Mouse (Mus musculus) T-helper 17 cell (primary cell): Measurements from ENCODE around the gene Clhc1.

Experiments used
- in situ Hi-C, 2 experiments: fragments of 300-600 bp; cut with MboI, MseI; formaldehyde crosslinking; loops; 1 replicate in 1 of 2; 2 replicates in 1 of 2; pipeline ENCODE4 v1.15.1; 2025; ENCODE audit warnings: high pct_unique_total_duplicates in 2 of 2

Clhc1 gene

GRCm38 (mm10) chr11:29549425-29549778 lies 1.7 kb downstream of the Clhc1 start:
- in situ Hi-C loops, result loop anchor here (5.0 to 25.0 kb wide), 4 partner anchors 143 to 638 kb away; partner anchors contain the start of genes Rtn4 (in 2 of the 2) and Pnpt1 (in 1 of the 2)

DNA sequence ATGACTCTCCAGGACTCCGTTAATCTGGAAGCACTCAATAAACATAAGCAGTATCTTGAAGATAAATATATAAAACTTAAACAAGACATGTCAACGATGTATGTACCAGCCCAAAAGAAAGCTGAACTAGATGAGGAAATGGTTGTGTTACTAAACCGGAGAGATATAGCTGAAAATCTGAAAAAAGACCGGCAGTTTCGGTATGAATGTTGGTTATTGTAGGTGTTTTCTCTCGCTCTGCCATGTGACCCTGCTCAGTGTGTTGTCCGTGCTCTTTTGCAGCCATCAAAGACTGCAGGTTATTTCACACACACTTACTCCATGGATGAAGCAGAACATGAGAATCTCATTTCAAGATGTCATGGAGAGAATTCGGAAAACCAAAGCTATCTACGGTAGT lies 12.7 kb downstream of the Clhc1 start:
- in situ Hi-C loops, result no loop called here

- in situ Hi-C loops, result no loop called here
Observed at GRCm38 (mm10) chr11:29560990-29561389, 13.2 kb downstream of the Clhc1 start.

GRCm38 (mm10) chr11:29563406-29563805 lies 15.7 kb downstream of the Clhc1 start:
- in situ Hi-C loops, result no loop called here

DNA sequence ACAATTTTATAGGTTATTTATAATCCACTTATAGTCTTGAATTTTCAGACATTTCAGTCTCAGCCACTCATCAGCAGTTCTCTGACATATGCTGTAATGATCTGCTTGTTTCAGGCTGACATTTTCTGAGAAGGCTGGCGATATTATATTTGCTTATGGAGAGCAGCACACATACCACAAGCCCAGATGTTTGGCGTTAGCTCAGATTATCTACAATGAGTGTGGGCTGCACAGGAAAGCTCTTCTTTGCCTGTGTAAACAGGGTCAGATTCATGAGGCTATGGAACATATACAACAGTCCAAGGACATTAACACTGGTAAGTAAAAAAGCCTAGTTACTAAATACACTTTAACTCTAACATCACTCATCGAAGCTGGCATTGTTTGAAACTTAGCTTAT lies 23.8 kb downstream of the Clhc1 start:
- in situ Hi-C loops, result no loop called here

- in situ Hi-C loops, result no loop called here
Observed at GRCm38 (mm10) chr11:29572656-29573055, 24.9 kb downstream of the Clhc1 start.

DNA sequence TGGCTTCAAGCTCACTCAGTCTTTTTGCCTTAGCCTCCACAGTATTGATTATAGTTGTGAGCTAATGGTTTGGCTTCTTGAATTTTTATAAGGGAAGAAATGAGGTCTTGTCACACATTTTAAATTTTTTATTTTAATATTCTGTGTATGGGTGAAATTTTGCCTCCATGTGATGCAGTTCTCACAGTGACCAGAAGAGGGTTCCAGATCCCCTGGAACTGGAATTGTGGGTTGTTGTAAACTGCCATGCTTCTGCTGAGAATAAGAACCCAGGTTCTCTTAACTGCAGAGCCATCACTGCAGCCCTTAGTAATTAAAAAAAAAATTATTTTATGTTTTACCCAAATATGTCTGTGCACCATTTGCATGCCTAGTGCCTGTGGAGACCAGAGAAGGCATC lies 31.9 kb downstream of the Clhc1 start:
- in situ Hi-C loops, result loop anchor here in 1 of 2 experiments (5.0 kb wide), 1 partner anchor 308 kb away; no protein-coding TSS in a partner anchor

- in situ Hi-C loops, result no loop called here
Observed at GRCm38 (mm10) chr11:29595217-29595616, 47.5 kb downstream of the Clhc1 start.

- in situ Hi-C loops, result no loop called here
Observed at GRCm38 (mm10) chr11:29597159-29597558, 49.4 kb downstream of the Clhc1 start.

DNA sequence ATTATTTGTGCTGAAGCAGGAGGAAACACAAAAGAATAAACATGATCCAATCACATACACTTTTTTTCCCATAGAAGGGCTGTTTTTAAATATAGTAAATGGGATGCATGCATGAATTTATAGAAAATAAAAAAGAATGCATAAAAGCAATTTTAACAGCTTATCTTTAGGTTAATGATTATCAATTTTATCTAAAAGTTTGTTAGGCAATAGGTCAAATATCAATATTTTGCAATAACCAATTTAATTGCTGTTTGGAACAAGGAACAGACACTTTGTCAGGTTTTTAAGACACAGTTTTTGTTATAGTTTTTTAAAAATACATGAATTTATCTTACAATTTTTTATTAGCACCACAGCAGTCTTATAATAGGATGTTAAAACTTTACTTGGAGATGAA lies 51.2 kb downstream of the Clhc1 start:
- in situ Hi-C loops, result no loop called here

DNA sequence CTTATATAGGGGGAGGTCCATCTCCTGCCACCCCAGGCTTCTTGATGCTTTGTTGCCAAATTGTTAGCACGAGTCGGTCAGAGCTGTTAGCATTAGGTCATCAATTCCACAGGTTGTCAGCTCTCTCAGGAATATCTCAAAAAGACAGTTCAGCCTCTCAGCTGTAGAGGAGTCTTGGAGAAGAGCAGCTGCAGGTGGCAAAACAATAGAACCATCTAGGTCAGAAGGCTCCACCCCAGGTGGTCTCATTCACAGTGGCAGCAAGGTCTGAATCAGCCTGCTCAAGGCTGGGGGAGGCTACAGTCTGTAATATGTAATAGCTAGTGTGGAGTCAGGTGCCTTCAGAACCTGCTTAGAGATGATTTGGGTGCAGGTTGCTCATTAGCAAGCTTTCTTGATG lies 55.8 kb downstream of the Clhc1 start:
- in situ Hi-C loops, result no loop called here

DNA sequence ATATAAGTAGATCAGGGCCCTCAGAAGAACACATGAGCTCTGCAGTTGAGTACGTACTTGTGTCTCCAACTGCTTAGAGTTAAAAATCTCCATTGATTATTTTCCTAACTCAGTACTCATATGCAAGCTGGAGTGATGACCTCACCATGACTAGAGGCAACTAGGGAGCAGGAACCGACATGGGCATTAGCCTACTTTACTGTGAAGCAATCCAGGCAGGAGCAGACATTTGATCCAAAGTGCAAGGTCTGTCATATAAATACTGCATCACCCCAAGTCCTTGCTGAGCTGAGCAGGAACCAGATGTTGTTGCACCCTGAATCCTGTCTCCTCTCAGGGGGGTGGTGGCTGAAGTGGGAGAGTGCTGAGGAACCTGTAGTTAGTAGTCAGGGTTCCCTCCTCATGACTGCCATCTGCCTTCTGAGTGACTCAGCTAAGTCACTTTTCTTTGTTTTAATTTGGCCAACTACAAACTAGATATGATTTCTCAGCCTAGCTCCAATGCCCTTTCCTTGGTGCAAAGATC lies 59.8 kb downstream of the Clhc1 start:
- in situ Hi-C loops, result no loop called here

- in situ Hi-C loops, result no loop called here
Observed at GRCm38 (mm10) chr11:29609756-29610468, 62.2 kb downstream of the Clhc1 start.

DNA sequence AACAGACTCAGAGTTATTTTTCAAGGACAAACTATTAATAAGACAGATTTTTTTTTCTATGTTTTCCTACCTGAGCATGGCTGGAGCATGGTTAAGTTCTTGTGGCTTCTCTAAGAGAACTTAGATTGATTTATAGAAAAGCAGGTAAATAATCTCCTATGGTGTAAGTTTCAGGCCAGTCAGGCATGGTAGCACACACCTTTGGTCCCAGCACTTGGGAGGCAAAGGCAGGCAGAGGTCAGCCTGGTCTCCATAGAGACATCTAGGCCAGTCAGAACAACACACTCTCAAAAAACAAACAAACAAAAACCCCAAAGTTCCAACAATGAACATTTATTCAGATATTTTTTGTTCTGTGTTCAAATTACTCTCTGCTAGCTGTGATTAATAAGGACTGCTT lies 64.3 kb downstream of the Clhc1 start:
- in situ Hi-C loops, result no loop called here

DNA sequence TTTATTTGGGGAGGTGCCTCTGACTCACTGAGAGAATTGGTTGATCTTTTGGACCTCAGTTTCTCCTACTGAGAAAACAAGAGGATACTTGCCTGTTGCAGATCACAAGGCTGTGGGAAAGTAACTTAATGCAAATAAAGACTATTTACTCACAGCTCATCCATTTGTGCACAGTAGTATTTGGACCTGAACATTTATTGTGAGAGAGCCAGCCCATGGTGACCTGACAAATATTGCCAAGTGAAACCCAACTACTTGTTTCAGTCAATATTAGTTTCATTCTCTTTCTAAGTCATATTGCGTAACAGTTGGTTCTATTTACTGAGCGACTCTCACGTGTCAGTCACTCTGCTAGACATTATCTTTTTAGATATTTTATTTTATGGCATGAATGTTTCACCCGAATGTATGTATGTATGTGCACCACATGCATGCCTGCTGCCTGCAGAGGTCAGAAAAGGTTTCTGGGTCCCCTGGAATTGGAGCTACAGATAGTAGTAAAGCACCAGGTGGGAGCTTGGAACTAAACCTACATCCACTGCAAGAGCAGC lies 65.5 kb downstream of the Clhc1 start:
- in situ Hi-C loops, result no loop called here

DNA sequence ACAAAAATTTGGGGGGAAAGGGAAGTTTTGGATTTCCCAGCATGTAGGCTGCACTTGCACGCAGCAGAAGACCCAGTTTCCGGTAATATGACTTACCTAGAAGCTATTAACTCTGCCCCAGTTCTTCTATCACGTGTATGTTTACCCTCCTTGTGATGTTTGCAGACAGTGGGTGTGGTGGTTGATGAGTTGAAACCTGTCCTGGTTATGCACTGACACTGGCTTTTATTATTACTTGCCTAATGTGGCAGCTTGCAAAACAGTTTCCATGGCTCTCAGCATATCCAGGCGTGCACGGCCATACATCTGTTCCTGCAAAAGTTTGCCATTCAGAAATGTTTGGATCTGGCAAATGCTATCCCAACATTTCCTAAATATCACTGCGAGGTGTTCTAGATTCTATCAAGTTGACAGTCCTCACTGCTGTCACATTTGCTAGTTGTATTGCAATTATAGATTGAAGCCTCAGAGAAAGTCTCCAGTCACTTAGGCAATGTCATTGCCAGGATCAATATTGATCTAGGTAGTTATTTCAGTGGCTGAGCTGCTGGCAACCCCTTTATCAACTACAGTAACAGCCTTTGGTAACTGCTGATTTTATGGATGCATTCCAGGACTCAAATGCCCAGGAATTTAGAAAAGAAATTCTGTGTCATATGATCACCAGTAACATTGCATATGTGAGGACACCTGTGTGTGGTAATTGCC lies 66.6 kb downstream of the Clhc1 start:
- in situ Hi-C loops, result no loop called here

DNA sequence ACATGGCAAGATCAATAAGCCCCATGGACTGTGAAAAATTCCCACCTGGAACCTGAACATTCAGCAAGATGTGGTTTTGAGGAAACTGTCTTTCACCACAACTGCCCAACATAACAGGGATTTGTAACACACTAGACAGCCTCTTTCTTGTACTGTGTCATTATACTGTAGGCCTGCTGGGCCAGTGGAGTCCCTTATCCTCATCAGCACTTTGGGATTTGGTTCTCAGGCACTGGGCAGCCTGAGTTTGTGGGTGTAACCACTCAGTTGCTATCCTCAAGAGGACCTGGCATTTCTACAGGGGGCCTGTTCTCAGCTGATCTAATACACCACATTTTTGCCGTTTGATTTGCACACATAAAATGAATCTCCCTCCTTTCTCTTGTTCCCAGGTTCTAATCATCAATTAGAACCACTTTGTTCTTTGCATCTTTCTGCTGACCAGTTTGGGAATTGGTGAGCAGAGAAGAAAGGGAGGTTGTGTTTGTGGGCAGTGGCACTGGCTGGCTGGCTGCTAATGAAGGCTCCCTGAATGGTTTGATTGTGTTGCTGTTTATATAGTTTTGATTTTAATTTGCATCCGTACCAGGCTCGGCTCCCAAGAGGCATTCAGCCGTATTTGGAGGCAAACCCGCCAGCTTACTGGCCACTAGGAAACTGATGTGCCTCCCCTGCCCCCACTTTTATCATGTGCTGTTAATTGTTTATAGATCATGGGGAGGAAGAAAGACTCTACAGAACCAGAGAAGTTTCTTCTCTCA lies 74.5 kb downstream of the Clhc1 start:
- in situ Hi-C loops, result loop anchor here in 1 of 2 experiments (10.0 kb wide), 2 partner anchors 1117 to 1843 kb away; no protein-coding TSS in a partner anchor

- in situ Hi-C loops, result loop anchor here in 1 of 2 experiments (10.0 kb wide), 2 partner anchors 1119 to 1841 kb away; no protein-coding TSS in a partner anchor
Observed at GRCm38 (mm10) chr11:29623327-29623726, 75.6 kb downstream of the Clhc1 start.

GRCm38 (mm10) chr11:29626541-29626940 lies 78.8 kb downstream of the Clhc1 start:
- in situ Hi-C loops, result loop anchor here in 1 of 2 experiments (10.0 kb wide), 2 partner anchors 1122 to 1838 kb away; no protein-coding TSS in a partner anchor

DNA sequence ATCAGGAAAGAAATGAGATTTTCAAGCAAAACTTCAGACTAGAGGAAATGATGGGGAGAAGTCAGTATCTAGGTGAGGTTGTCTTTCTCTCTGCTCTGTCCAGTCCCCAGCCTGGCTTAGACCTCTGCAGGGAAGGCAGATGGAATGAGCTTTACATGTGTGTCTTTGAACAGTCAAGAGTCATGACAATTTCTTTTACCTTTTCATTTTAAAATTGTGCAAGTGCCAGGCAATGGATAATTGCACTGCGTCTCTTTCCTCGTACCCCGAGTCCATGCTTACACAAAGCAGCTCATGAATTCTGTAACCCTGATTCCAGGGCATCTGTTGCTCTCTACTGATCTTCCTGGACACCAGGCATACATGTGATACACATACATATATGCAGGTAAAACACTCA lies 80.0 kb downstream of the Clhc1 start:
- in situ Hi-C loops, result loop anchor here in 1 of 2 experiments (10.0 kb wide), 2 partner anchors 1123 to 1837 kb away; no protein-coding TSS in a partner anchor
